ENCODE assay signal across 9 mouse cellular contexts in genomic region chr17:28485446-28485948, GRCm38 (mm10). TPM values are rescaled to one million over a fixed set of nuclear protein-coding genes. Genes with fewer than 3 reads are reported as not detected.
DNase-seq lines count a peak whose midpoint lies in the region; ATAC-seq and TF ChIP-seq lines count a peak whose summit lies in the region.
"Had no signal": no experiment of that assay in that cellular context is flagged by ENCODE, and none has a peak within 500 bp of the region (broad histone marks: within the 10 kb centered on the region; RNA-seq: fewer than 3 reads in every experiment).

No protein-coding gene starts in this region.

- peaks cover 6% of the 10 kb centered on the region for H3K4me1 ChIP-seq in ES-Bruce4 (ENCODE audit: control insufficient read depth, insufficient read depth, low read length)
- H3K4me1 ChIP-seq in forebrain, embryonic 11.5 days (replicated peaks; ENCODE audit: control insufficient read depth, insufficient read depth, low read length) = 0 out of 2 replicates have a peak, but pooled peaks cover 3% of the 10 kb centered on the region
- H3K4me1 ChIP-seq in hindbrain, embryonic 10.5 days (replicated peaks) = peaks cover 35% of the 10 kb centered on the region

- H3K27ac ChIP-seq in ES-Bruce4 (ENCODE audit: insufficient read depth, low read length) = 0 out of 2 replicates have a peak overlapping the region, but pooled peaks have one; percentile 51
- peak overlapping the region; percentile 87 for H3K27ac ChIP-seq in forebrain, embryonic 11.5 days (ENCODE audit: low read depth, low read length)
- H3K27ac ChIP-seq in hindbrain, embryonic 10.5 days = peak overlapping the region; percentile 96

- no peak for TF ChIP-seq CTCF in ES-Bruce4 (IDR thresholded peaks at IDR 0.05; ENCODE audit: low read depth, low read length)

- H3K9ac ChIP-seq in ES-Bruce4 (ENCODE audit: low read depth, poor library complexity, severe bottlenecking) = peak overlapping the region; percentile 92
- H3K9ac ChIP-seq in forebrain, embryonic 11.5 days (ENCODE audit: low read length) = peak overlapping the region; percentile 87

- peak; percentile 56 for ATAC-seq in forebrain, embryonic 11.5 days (replicated peaks; ENCODE audit: low FRiP score)
- ATAC-seq in megakaryocyte, adult 5-6 weeks (ENCODE audit: poor library complexity, severe bottlenecking) = peak; percentile 14; the same call in 1 of the 2 replicates

- no peaks in the 10 kb centered on the region for H3K27me3 ChIP-seq in ES-Bruce4 (ENCODE audit: control insufficient read depth, insufficient read depth, low read length, poor library complexity, severe bottlenecking)
- H3K27me3 ChIP-seq in forebrain, embryonic 11.5 days (ENCODE audit: control insufficient read depth, insufficient read depth, low read length) = no peaks in the 10 kb centered on the region
- no peaks in the 10 kb centered on the region for H3K27me3 ChIP-seq in hindbrain, embryonic 10.5 days (ENCODE audit: insufficient read depth, poor library complexity, severe bottlenecking)

- peak; percentile 62 for DNase-seq in adrenal gland, postnatal 10 days
- DNase-seq in forebrain, embryonic 11.5 days (ENCODE audit: low spot score) = peak; percentile 81
- peak; percentile 66 for DNase-seq in hindbrain, embryonic 10.5 days (ENCODE audit: low spot score)
- DNase-seq in layer of hippocampus, postnatal 36 days = peak; percentile 33 to 34
- DNase-seq in right cerebral cortex, postnatal 25 days = peak; percentile 46
- DNase-seq in frontal cortex, postnatal 10 days (ENCODE audit: low spot score in 2 of 2) = no peak

- no peaks in the 10 kb centered on the region for H3K9me3 ChIP-seq in ES-Bruce4 (replicated peaks; ENCODE audit: control insufficient read depth, insufficient read depth, low read length, poor library complexity, severe bottlenecking)
- no peaks in the 10 kb centered on the region for H3K9me3 ChIP-seq in forebrain, embryonic 11.5 days (ENCODE audit: control insufficient read depth, low read length)
- H3K9me3 ChIP-seq in hindbrain, embryonic 10.5 days = no peaks in the 10 kb centered on the region

- under 1% methylated on average over 62 of the region's 77 CpGs for WGBS in forebrain, embryonic 11.5 days
- WGBS in hindbrain, embryonic 10.5 days = under 1% methylated on average over 77 of the region's 77 CpGs

- TF ChIP-seq EP300 in ES-Bruce4 (IDR thresholded peaks at IDR 0.05; ENCODE audit: insufficient read depth, low read depth, low read length) = no peak

- no peaks in the 10 kb centered on the region for H3K36me3 ChIP-seq in ES-Bruce4 (ENCODE audit: control insufficient read depth, insufficient read depth, low read length, poor library complexity, severe bottlenecking)
- H3K36me3 ChIP-seq in forebrain, embryonic 11.5 days (ENCODE audit: control insufficient read depth, insufficient read depth, low read length) = no peaks in the 10 kb centered on the region
- peaks cover 15% of the 10 kb centered on the region; the same call in 1 of the 2 replicates for H3K36me3 ChIP-seq in hindbrain, embryonic 10.5 days

- no peak for TF ChIP-seq POLR2A in ES-Bruce4 (IDR thresholded peaks at IDR 0.05; ENCODE audit: insufficient read depth, low read length)

- peak overlapping the region; percentile 64 for H3K4me2 ChIP-seq in forebrain, embryonic 11.5 days (ENCODE audit: low read depth, low read length, severe bottlenecking)

- peak overlapping the region; percentile 95 for H3K4me3 ChIP-seq in ES-Bruce4 (ENCODE audit: low read depth, low read length)
- H3K4me3 ChIP-seq in forebrain, embryonic 11.5 days (ENCODE audit: low read depth, low read length) = peak overlapping the region; percentile 91
- H3K4me3 ChIP-seq in hindbrain, embryonic 10.5 days = peak overlapping the region; percentile 94

RNA-seq across cellular contexts. Expression of gene Fkbp5, which starts 31.8 kb away (rescaled TPM):
- polyA plus RNA-seq in ES-Bruce4 (2011; ENCODE audit: insufficient read depth, insufficient read length, low read depth, missing spikeins) = 60.2 and 67.1 TPM in 2 replicates
- total RNA-seq in adrenal gland, postnatal 10 days (2021) = 10 to 100 TPM; 55.4 to 95.1 TPM
- 11.4 and 11.5 TPM in 2 replicates for polyA plus RNA-seq in forebrain, embryonic 11.5 days (2014; fragmentation: Nextera tagmentation; extraction: Ambion mirVana)
- polyA plus RNA-seq in hindbrain, embryonic 10.5 days (2016; fragmentation: Nextera tagmentation; extraction: Ambion mirVana) = 34.3 and 37.9 TPM in 2 replicates
- 10 to 100 TPM; 67.0 to 92.3 TPM for total RNA-seq in layer of hippocampus, postnatal 36 days (2021)
- 12.8 and 17.9 TPM in 2 replicates for total RNA-seq in megakaryocyte, adult 5-6 weeks (2015)
- 25.9 and 26.8 TPM in 2 replicates for total RNA-seq in megakaryocyte, adult 5-6 weeks (2017)

RNA-seq across cellular contexts. Expression of gene Armc12, which starts 45.1 kb away (rescaled TPM):
- polyA plus RNA-seq in ES-Bruce4 (2011; ENCODE audit: insufficient read depth, insufficient read length, low read depth, missing spikeins) = not detected in 2 replicates
- total RNA-seq in adrenal gland, postnatal 10 days (2021) = not detected
- polyA plus RNA-seq in forebrain, embryonic 11.5 days (2014; fragmentation: Nextera tagmentation; extraction: Ambion mirVana) = not detected in 2 replicates
- polyA plus RNA-seq in hindbrain, embryonic 10.5 days (2016; fragmentation: Nextera tagmentation; extraction: Ambion mirVana) = not detected in 2 replicates
- total RNA-seq in layer of hippocampus, postnatal 36 days (2021) = not detected
- 0.16 TPM in 1 of 2 replicates, not detected in the other for total RNA-seq in megakaryocyte, adult 5-6 weeks (2015)
- total RNA-seq in megakaryocyte, adult 5-6 weeks (2017) = not detected in 2 replicates
- total RNA-seq: gastrocnemius, postnatal 36 days had no signal

Comparison
In these comparisons a context has a peak if more than half of its experiments do, and no peak if none do; other contexts are left out.
1. DNase-seq: peak in adrenal gland, postnatal 10 days (single experiment), forebrain, embryonic 11.5 days (single experiment), hindbrain, embryonic 10.5 days (single experiment), layer of hippocampus, postnatal 36 days (2 of 2) and right cerebral cortex, postnatal 25 days (single experiment); none in frontal cortex, postnatal 10 days (0 of 2).
2. Peak in every context shown above with its lines, with median percentiles within 50 percentile points of each other: H3K27ac ChIP-seq and H3K4me3 ChIP-seq.